Mouse (Mus musculus) heart, adult 2 months (tissue): ENCODE data around the gene Il1r2.
A peak's percentile ranks its signal among the peaks of the same experiment; 100 is the strongest.

Source experiments
- CTCF ChIP-seq: fragments of 200-600 bp; IDR thresholded peaks from 2 replicates; pipeline ENCODE4 v1.8.1; 2022; ENCODE audit warnings: antibody characterized with exemption, mild to moderate bottlenecking, moderate library complexity
- EP300 ChIP-seq: fragments of 200-500 bp; IDR thresholded peaks from 2 replicates; pipeline ENCODE4 v1.6.1; 2011; ENCODE audit warnings: low read depth, low read length, control low read depth; ENCODE audit not compliant: insufficient read depth
- POLR2A ChIP-seq: fragments of 200-500 bp; IDR thresholded peaks from 2 replicates; pipeline ENCODE4 v1.6.1; 2011; ENCODE audit warnings: mild to moderate bottlenecking, low read depth, low read length, control low read depth; ENCODE audit not compliant: insufficient read depth

DNA sequence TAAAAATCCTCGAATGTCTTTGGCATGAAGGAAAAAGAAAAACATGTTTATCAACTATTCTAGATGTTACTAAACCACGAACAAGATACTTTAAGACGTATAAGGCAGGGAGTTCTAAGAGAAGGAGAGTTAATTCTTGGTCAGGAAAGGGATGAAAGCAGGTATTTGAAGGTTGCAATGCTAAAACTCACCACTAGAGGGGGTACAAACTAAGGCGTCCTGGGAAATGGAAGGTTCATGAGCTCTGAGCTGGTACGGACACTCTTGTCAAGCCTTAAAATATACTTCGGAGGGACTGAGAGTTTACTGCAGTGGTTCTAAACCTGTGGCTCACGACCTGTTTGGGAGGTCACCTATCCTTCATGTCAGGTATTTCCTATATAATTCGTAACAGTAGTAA, 41.4 kb downstream of the Il1r2 start:
- TF ChIP-seq CTCF (peak; percentile 94), POLR2A (no peak), EP300 (no peak)
